Mouse (Mus musculus) limb, embryonic 14.5 days (tissue): ENCODE measurements around the gene Stab1. TPM values are rescaled to one million over a fixed set of nuclear protein-coding genes. Genes with fewer than 3 reads are reported as not detected.

ENCODE experiments used
- ATAC-seq: fragments of 200-750 bp; cut with Nextera tagmentation; 2 replicates; pipeline ENCODE4 v1.8.0; 2017; ENCODE audit warnings: low read depth, moderate number of reproducible peaks, moderate TSS enrichment; ENCODE audit not compliant: low FRiP score
- DNase-seq: peaks from one replicate; pipeline ENCODE4 v3.0.0-alpha.2; 2015; ENCODE audit warnings: low spot score
- H3K27ac ChIP-seq: fragments of 300-500 bp; sonication (generic); replicated peaks from 2 replicates; pipeline ENCODE4 v1.5.1; 2014; ENCODE audit warnings: low read depth, mild to moderate bottlenecking, low read length, moderate library complexity, mixed read lengths
- H3K27me3 ChIP-seq: fragments of 300-500 bp; sonication (generic); 2 replicates; pipeline ENCODE4 v1.6.1; 2014; ENCODE audit warnings: low read length, mixed read lengths; ENCODE audit not compliant: control insufficient read depth, insufficient read depth
- H3K36me3 ChIP-seq: fragments of 300-500 bp; sonication (generic); 2 replicates; pipeline ENCODE4 v1.6.1; 2014; ENCODE audit warnings: mild to moderate bottlenecking, low read length, moderate library complexity, mixed read lengths; ENCODE audit not compliant: control insufficient read depth, insufficient read depth
- H3K4me1 ChIP-seq: fragments of 300-500 bp; sonication (generic); 2 replicates; pipeline ENCODE4 v1.6.1; 2014; ENCODE audit warnings: antibody characterized with exemption, low read length, mixed read lengths; ENCODE audit not compliant: control insufficient read depth, insufficient read depth
- H3K4me2 ChIP-seq: fragments of 300-500 bp; sonication (generic); replicated peaks from 2 replicates; pipeline ENCODE4 v1.6.1; 2014; ENCODE audit warnings: low read depth, mild to moderate bottlenecking, low read length, moderate library complexity; ENCODE audit not compliant: severe bottlenecking
- H3K4me3 ChIP-seq: fragments of 300-500 bp; sonication (generic); replicated peaks from 2 replicates; pipeline ENCODE4 v1.5.1; 2014; ENCODE audit warnings: low read length
- H3K9ac ChIP-seq: fragments of 300-500 bp; sonication (generic); 2 replicates; pipeline ENCODE4 v1.6.1; 2014; ENCODE audit warnings: mild to moderate bottlenecking, low read depth, low read length, moderate library complexity; ENCODE audit not compliant: severe bottlenecking
- H3K9me3 ChIP-seq: fragments of 300-500 bp; sonication (generic); 2 replicates; pipeline ENCODE4 v1.6.1; 2016; ENCODE audit warnings: low read length; ENCODE audit not compliant: control insufficient read depth
- POLR2A ChIP-seq: fragments of 200-500 bp; IDR thresholded peaks from 2 replicates; pipeline ENCODE4 v1.8.0; 2012; ENCODE audit warnings: inconsistent platforms, mild to moderate bottlenecking, moderate library complexity, borderline replicate concordance; ENCODE audit not compliant: insufficient read depth, insufficient read length; ENCODE audit errors: extremely low read depth
- WGBS: fragments of 180-500 bp; shearing (Covaris S2); extraction: QIAGEN DNeasy Blood & Tissue Kit; methylation state at CpG from one replicate; pipeline ENCODE4 v1.1.7; 2014; 5-methylcytosine and 5-hydroxymethylcytosine counted together
- polyA plus RNA-seq, 2 experiments: library from polyadenylated mRNA; depleted of rRNA in 1 of 2; stranded (reverse) in 1 of 2; unstranded in 1 of 2; fragments of >200 nt; fragmentation: Nextera tagmentation in 1 of 2; extraction: Ambion mirVana in 1 of 2; gene quantifications; 2 replicates each; pipeline versions ENCODE4 v1.2.1 to v1.2.3; 2012 to 2014

Stab1 gene
- polyA plus RNA-seq, 2 experiments = 59.5 to 68.5 TPM

GRCm38 (mm10) chr14:31140141-31140540, 28.3 kb downstream of the Stab1 start:
- Histone ChIP-seq H3K9me3 (no peaks in the 10 kb centered on the region), H3K36me3 (peaks cover 74% of the 10 kb centered on the region), H3K27me3 (no peaks in the 10 kb centered on the region), H3K9ac (no peak overlapping the region), H3K4me2 (no peak overlapping the region), H3K27ac (no peak overlapping the region), H3K4me3 (no peak overlapping the region), H3K4me1 (no peaks in the 10 kb centered on the region)
- DNase-seq (no peak), ATAC-seq (no peak)
- 88% methylated on average over 15 of the region's 15 CpGs for WGBS
- no peak for TF ChIP-seq POLR2A

GRCm38 (mm10) chr14:31139666-31140065, 28.8 kb downstream of the Stab1 start:
- Histone ChIP-seq H3K4me2 (no peak overlapping the region), H3K4me1 (0 out of 2 replicates have a peak, but pooled peaks cover under 1% of the 10 kb centered on the region), H3K4me3 (no peak overlapping the region), H3K27me3 (no peaks in the 10 kb centered on the region), H3K9me3 (no peaks in the 10 kb centered on the region), H3K27ac (no peak overlapping the region), H3K9ac (no peak overlapping the region), H3K36me3 (peaks cover 79% of the 10 kb centered on the region)
- TF ChIP-seq POLR2A = no peak
- ATAC-seq (no peak), DNase-seq (no peak)
- 88% methylated on average over 12 of the region's 12 CpGs for WGBS

GRCm38 (mm10) chr14:31138897-31139429, 29.5 kb downstream of the Stab1 start:
- TF ChIP-seq POLR2A = no peak
- Histone ChIP-seq H3K4me2 (no peak overlapping the region), H3K27me3 (no peaks in the 10 kb centered on the region), H3K9me3 (no peaks in the 10 kb centered on the region), H3K4me1 (peaks cover 6% of the 10 kb centered on the region), H3K36me3 (peaks cover 83% of the 10 kb centered on the region), H3K4me3 (no peak overlapping the region), H3K27ac (no peak overlapping the region), H3K9ac (no peak overlapping the region)
- WGBS = 94% methylated on average over 9 of the region's 9 CpGs
- ATAC-seq = no peak
- no peak for DNase-seq

- no peak overlapping the region for H3K9ac ChIP-seq
- H3K36me3 ChIP-seq = peaks cover 83% of the 10 kb centered on the region
- WGBS = 90% methylated on average over 21 of the region's 35 CpGs
- no peak for DNase-seq
- TF ChIP-seq POLR2A = no peak
- no peaks in the 10 kb centered on the region for H3K27me3 ChIP-seq
- no peaks in the 10 kb centered on the region for H3K9me3 ChIP-seq
- peaks cover 12% of the 10 kb centered on the region for H3K4me1 ChIP-seq
- no peak overlapping the region for H3K27ac ChIP-seq
- no peak for ATAC-seq
- no peak overlapping the region for H3K4me2 ChIP-seq
- H3K4me3 ChIP-seq = no peak overlapping the region
Measured at GRCm38 (mm10) chr14:31138219-31138896, 30.1 kb downstream of the Stab1 start.

- no peak for DNase-seq
- peaks cover 18% of the 10 kb centered on the region for H3K4me1 ChIP-seq
- no peak for TF ChIP-seq POLR2A
- no peak overlapping the region for H3K27ac ChIP-seq
- H3K9ac ChIP-seq = no peak overlapping the region
- no peak overlapping the region for H3K4me2 ChIP-seq
- H3K36me3 ChIP-seq = peaks cover 83% of the 10 kb centered on the region
- H3K4me3 ChIP-seq = no peak overlapping the region
- no peak for ATAC-seq
- 84% methylated on average over 11 of the region's 11 CpGs for WGBS
- no peaks in the 10 kb centered on the region for H3K9me3 ChIP-seq
- no peaks in the 10 kb centered on the region for H3K27me3 ChIP-seq
Measured at GRCm38 (mm10) chr14:31137791-31138190, 30.6 kb downstream of the Stab1 start.
